Mouse (Mus musculus): ENCODE data around the gene C1qtnf1.

DNA sequence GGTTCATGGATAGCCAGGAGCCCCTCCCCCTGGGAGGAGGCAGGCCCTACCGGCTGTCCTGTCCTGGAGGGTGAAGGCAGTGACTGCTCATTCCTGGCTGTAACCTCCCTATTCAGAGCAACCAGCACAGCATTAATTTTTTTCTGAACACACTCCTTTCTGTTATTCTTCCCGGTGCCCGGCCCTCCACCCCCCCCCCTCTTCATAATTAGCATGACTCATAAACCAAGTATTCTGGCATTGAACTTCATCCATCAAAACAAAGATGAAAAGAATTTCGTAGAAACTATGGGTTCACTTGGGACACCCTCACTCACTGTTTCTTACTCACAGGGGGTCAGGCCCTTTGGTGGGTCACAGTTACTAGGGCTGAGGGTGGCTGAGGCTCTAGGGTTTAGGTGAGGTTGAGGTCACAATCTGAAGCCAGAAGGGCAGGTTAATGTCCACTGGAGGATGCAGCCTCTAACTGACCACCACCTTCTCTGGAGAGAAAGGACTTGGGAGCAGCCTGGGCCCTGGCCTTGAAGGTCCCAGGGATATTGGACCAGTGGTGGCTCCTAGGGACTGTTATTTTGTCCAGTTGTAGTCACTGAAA lies 2.4 kb downstream of the C1qtnf1 start:
- no peak for TF ChIP-seq CTCF (IDR thresholded peaks at IDR 0.05; ENCODE audit: low read depth)
- no peak for TF ChIP-seq EP300 (IDR thresholded peaks at IDR 0.05; ENCODE audit: low read depth)

Measured in liver, embryonic 14.5 days (tissue).